Mouse (Mus musculus): ENCODE measurements around the gene Insig1. TPM values are rescaled to one million over a fixed set of nuclear protein-coding genes. Genes with fewer than 3 reads are reported as not detected.

The Insig1 gene
- 10 to 100 TPM; 11.8 to 12.2 TPM for total RNA-seq (2021)
- long read RNA-seq, experiment 1, transcript Insig1-201 (5 exons, 2,697 nt), result major isoform, 5 of 5 reads
- long read RNA-seq, experiment 1, partial matches to known transcripts, result 0 of 5 reads
- long read RNA-seq, experiment 1, other reads (novel, unspliced or antisense), result 0 of 5 reads
- long read RNA-seq, experiment 2, transcript Insig1-201 (5 exons, 2,697 nt), result major isoform, 27 of 28 reads
- long read RNA-seq, experiment 2, partial matches to known transcripts, result 0 of 28 reads
- long read RNA-seq, experiment 2, other reads (novel, unspliced or antisense), result 1 of 28 reads

DNA sequence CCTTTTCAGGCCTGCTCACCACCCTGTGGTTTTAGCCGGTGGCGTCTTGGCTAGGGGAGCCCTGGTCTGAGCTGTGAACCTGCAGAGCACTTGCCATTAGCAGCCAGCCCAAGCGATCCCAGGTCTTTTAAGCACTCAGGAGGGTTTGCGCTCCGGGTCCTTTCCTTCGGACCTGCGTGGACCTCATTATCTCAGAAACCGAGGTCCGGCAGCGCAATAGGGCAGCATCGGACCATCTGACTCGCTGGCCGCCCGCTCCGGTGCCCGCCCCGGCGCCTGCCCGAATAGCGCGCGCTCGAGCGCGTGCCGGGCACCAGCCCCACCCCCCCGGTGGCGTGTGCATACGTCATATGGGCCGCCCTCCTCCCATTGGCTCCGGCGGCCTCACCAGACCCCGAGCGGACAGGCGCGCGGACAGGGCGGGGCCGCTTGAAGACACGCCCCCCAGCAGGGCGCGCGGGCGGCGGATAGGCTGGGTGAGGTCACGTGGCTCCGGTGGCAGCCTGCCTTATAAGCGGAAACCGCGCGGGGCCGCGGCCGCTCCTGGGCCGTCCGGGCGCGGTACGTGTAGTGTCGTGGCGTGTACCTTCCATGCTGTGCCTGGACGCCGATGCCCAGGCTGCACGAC is at the start of gene Insig1:
Gene Insig1, plus strand, starts transcription at position 536 of the 628 bp plus-strand sequence.
- DNase-seq, result peak; percentile 99

DNA sequence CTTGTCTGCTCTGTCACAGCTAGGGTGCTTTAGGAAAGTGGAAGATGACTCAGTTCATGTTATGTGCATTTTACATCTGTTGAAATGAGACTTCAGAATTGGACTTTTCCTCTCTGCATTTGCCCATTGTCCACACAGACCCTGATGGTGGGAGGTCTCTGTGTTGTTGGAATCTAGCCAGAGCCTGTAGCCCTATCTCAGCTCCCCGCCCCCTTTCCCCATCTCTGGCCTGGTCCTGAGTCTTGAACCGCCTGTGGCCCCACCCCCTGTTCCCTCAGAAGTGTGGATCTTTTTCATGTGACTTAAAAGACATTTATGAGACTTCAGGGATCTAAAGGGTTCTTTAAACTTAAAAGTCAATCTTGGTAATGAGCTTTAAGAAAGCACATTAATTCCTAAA is 47.7 kb upstream of the Insig1 start:
- no peak for DNase-seq

DNA sequence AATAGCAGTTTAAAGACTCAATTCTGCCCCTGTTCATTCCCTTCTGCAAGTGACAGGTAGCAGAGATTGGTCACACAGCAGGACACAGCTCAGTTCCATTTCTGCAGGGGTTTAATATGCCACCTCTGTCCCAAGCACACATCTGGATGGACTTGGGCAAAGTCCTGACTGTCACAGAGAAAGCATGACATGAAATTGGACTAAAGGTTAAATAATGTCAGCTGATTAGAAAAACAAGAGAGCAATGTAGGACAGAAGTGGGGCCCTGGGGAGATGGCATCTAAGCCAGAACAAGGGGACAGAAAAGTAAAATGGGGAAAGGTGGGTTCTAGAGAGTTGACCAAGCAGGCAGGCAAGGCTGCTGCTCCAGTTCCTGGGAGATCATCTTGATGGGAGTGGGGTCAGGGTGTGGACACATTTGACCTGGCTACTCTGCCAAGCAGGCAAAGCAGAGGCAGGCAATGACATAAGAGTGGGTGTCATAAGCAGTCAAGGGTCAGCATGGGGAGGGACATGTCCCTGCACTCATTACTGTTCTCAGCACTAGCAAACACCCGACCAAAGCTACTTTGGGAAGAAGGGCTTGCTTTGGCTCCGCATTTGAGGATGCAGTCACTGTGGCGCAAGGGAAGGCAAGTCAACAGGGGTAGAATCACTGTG is 39.5 kb upstream of the Insig1 start:
- DNase-seq, result no peak

DNA sequence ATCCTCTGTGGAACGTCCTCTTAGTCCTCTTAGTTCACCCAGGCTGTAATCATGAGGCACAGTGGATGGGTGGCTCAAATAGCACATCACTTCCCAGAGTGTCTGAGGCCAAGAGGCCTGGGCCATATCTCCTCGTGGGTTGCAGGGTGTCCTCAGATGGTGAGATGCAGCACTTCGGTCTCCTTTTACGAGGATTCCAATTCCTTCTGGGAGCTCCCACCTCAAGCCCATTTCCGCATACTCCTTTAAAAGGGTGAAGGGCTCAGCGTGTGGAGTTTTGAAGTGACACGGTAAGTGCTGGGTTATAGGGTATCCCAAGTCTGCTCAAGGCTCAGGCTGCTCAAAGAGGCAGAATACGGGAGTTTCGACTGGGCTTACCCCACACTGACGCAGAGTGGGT is 38.3 kb upstream of the Insig1 start:
- no peak for DNase-seq

DNA sequence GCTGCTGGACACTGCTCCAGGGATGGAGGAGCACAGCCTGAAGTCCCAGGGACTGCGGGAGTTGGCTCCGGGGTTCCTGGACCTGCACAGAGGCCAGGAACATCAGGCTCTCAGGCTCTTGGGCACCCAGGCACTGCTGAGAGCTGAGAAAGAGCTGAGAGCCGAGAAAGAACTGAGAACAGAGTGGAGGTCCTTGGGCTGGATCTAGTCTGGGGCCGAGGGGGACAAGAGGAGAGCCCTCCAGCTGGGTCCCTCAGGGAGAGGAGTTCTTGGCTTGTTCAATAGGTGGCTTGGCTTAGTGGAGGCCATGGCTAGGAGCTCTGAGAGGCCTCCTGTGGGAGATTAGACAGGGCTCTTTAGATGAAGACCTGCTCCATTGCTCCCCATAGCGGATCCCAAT is 37.9 kb upstream of the Insig1 start:
- no peak for DNase-seq

DNA sequence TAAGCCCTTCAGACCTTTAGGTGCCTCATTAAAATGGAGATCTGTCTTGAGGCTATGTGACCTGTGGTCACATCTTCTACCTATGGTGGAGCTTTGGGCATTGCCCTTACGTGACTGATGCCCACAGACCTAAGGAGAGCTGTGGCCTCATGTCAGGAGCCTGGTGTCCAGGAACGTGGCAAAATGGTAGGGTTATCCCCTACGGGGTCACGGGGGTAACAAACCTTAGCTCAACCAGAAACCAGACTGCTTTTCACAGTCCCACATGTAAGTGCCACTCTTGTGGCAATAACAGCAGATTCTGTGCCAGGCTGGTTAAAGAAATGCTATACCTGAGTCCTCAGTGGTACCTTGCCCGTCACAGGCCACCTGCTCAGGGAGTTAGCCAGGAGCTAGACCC is 37.3 kb upstream of the Insig1 start:
- no peak for DNase-seq

DNA sequence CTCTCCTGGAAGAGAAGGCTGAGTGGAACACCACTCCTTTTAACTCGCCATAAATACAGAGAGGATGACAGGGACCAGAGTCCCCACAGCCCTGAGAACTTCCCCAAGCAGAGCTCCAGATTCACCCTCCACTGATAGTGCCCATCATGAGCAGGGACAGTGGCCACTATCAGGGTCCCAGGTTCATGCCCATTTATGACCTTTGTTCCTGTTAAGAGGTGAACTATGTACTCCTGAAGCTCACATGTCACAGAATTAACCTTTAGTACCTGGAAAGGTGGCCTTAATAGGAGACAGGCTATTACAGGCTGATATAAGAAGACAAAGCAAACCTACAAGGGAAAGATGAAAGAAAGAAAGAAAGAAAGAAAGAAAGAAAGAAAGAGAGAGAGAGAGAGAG is 35.2 kb upstream of the Insig1 start:
- DNase-seq, result no peak

DNA sequence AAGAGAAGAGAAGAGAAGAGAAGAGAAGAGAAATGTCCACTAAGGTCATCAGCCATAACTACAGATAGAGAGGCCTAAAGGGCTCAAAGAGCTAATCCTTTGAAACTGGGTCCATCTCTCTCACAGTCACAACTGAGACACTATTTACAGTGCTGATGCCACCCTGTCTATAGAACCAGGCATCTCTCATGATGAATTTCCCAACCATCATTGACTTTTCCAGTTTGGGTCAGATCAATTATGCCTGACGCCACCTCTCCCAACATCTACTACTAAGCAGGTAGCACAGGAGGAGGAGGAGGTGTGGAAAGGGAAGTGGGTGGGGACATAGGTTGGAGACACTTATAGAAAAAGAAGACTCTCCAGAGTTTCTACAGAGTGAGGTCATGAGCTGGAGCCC is 34.6 kb upstream of the Insig1 start:
- DNase-seq, result no peak

DNA sequence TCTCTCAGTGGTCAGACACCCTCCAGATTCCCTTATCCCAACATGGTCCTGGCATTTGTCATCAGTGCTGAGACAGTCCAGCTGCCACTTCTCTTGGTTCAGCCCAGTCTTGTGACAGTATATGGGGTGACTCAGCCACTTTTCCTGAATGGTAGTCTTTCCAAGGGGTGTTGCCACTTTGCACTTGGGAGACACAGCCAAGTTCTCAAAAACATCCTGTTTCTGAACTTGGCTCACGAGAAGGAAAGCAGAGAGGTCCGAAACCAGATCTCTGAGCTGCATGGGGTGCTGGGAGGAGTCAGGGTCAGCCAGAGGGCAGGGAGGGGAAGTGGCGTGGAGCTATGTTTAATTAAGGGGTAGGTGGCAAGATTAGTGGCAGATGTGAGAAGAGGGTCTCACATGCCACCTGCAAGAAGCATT is 34.0 kb upstream of the Insig1 start:
- DNase-seq, result peak; percentile 65

DNA sequence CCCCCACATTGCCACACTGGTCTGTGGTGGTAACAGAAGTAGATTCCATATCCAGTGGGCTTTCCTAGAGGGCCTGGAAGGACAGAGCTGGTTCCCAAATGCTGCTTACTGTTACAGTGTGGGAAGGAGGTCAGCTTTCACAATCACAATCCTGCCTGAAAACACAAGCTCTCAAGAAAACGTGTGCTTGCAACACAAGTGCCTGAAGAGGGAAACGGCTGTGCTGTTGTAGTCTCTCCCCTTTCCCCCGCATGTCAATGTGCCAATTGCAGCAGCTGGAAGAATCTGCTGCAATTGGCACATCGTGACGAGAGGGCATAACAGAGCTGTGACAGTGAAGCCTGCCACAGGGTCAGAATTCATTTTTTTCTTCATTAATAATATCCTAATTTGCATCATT is 33.5 kb upstream of the Insig1 start:
- DNase-seq, result peak; percentile 21

DNA sequence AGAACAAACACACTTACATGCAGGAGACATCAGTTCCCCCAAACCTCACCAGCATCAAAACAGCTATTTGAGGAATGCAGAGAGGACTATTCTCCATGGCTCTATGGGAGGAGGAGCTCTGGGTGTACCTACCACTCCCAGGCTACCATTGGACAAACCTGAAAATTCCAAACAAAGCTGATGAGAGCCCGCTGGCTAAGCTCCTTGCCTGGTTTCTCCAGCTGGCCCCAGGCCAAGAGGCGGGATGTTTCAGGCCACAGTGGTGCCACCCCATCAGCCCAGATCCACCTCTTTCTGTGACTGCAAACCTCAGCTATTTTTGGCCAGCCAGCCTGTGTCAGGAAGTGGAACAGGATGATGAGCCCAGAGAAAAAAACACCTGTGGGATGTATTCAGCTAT is 33.0 kb upstream of the Insig1 start:
- peak; percentile 75 for DNase-seq

DNA sequence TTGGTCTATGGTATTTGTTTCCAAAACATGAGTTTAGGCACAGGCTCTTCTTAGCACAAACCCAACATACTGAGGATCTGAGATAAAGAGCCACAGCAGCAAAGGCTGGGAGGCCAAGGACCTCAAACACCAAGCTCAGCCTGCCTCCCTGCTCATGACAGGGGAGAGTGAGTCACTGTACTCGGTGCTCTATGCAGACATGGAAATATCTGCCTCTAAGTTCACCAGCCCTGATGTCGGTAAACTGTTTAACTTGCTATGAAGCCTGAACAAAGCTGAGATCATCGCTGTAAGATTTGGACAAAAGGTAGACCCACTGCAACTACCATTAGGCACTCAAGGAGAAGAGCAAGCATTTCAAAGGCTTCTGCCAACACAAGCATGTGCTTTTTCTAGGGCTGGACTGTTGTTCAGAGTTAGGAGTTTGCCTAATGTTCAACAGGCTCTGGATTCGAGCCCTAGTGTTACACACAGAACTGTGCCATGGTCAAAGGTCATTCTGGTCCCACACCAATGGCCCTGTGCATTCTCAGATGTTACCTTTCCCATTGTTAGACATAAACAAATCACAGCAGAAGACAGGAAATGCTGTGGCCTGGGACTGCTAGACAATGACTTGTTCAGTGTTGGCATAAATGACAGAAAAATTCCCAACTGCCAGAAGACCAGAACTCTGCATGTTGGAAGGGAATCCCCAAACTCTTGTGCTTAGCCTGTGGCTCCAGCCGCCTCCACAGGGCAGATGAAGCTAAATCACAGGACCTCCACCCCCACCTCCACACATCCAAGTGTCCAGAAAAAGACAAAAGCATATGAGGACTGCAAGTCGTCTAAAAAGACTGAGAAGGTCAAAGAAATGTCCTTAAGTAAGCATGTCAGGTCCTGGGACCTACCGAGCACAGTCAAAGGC is 31.2 kb upstream of the Insig1 start:
- DNase-seq, result no peak

DNA sequence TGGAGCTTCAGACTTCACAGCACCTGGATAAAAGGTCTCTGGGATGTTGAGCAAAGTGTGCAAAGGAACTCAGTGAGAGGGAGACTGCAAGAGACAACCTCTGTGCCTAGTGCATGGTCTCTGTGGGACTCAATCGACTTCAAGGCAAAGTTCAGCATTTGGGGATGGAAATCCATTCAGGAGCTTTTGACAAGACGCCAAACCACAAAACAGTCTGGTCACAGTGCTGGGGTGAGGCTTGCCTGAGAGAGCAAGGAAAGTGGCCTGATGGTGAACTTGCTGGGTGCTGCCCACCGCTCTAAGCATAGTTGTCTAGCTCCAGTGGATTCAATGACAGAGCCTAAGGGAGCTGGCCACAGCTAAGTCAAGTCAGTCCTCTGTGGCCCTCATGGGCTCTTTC is 30.4 kb upstream of the Insig1 start:
- DNase-seq, result no peak

DNA sequence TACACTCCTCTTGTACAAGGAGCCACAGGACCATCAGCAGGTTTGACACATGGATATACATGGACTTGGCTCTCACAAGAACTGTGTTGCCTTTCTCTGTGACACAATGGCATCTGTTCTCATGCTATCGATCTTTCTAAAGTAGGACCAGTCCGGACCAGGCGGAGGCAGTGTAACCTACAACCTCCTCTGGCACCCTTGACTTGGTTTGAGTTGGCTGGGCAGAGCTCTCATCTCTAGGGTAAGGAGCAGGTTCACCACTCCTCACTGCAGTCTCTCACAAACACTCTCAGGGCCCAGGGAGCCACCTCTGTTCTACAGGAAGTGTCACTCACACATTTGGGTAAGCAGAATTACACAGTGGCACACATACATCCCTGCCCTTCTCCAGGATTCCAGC is 29.1 kb upstream of the Insig1 start:
- DNase-seq, result no peak

DNA sequence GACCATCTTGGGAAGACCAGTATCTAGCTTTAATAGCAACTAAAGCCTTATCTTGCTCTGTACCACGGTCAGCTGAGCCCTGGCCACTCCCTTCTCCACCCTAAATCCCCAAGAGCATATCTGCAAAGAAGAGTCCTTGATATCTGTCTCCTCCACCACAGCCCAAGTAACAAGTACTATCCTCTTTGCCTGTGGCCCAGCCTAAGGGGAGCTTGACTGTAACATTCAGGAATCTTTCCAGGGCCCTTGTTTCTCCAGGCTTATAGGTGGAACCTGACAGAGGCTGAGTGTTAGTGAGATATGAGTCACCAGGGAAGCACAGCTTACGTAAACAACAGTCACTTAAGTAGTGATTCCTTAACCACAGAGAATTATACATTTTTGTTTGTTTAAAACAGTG is 28.4 kb upstream of the Insig1 start:
- DNase-seq, result no peak

DNA sequence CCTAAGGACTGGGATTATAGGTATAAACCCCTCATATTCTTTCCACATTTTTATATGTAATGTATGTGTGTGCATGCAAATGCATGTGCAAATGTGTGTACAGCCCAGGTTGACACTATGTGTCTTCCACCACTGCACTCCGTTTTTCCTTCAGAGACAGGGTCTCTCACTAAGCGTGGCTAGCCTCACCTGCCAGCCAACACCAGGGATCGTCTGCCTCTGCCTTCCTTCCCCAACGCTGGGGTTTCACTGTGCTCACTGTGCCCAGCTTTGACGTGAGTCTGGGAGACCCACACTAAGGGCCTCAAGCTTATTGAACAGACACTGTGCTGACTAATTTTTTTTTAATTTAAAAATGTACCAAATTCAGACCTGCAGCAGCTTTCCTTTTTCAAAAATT is 27.8 kb upstream of the Insig1 start:
- no peak for DNase-seq

DNA sequence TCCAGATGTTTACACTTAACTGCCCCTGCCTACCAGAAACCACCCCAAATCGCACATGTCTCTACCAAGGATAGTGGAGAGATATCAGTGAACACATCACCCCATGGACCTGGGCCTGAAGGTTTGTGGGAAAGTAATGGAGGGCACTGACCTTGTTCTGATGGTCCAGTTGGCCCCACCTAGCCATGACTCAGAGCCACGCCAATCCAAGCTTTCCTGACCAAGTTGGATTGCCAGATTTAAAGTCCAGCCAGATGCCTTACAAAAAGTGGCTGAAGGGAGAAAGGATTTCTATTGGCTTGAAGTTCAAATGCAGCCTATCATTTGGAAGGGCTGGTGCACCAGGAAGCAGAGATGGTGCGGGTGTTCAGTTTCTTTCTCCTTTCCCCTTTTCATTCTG is 24.2 kb upstream of the Insig1 start:
- DNase-seq, result no peak

DNA sequence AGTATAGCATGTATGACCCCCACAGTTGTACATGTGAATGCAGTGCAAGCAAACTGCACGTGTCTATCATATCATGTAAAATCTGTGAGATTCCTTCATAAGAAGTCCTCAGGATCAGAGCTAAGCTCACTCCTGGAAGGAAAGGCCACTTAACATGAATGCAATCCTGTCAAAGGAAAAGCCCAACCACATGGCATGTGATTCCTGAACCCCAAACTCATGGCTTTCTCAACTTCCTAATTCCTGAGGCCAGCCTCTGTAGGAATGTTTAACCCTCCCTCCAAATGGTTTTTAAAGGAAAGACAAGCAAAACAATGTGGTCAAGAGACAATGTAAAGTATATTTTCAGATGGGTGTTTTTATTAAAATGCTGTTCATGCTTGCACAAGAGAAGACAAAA is 23.2 kb upstream of the Insig1 start:
- DNase-seq, result no peak

DNA sequence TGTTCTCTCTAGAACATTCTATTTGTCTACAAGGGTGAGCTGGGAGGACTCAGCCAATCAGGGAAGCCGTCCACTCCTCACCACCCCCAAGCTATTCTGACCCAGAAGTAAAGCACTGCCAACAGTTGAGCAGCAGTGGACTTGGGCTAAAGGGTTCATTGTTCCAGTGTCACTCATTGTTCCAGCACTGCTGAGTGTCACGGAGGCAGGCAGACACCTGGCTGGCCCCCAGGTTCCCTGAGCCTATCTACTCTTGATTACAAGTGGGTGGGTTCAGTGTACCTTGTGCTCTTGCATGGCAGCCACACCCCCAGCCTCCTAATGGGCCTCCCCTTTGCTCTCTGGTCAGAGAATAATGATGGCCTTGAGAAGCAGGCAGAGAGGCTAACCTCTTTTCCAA is 15.7 kb upstream of the Insig1 start:
- no peak for DNase-seq

DNA sequence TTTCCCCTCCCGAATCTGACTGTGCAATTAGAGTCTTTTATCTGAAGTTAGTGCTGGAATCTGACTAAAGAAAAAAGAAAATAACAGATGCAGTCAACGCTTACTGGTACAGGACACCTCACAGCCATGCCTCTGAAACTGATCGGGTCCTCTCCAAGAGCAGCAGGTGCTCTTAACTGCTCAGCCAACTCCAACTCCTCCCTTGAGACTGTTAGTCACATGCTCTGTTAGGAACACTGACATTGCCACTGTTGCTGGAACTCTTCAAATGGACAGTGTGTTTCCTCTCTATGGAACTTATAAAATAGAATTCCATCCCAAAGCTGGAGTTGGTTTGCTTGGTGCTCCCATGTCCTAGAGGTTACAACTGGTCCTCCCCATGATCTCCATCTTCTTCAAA is 14.3 kb upstream of the Insig1 start:
- no peak for DNase-seq

DNA sequence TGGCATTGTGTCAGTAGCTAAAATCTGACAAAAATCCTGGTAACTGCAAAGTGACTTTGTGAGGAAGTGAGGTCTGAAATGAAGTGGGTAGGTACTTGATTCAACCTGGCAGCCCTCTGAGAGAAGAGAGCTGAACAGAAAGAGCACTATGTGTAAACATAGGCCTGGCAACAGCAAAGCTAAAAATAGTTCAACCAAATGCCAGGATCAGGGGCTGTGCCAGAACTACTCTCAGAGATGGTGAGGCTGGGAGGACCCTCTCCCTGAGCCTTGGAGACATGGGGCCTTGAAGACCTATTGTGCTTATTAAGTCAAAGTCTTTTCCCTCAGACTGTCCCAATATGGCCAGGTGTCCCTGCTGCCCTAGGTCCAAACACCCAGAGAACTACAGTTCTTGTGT is 10.7 kb upstream of the Insig1 start:
- no peak for DNase-seq

DNA sequence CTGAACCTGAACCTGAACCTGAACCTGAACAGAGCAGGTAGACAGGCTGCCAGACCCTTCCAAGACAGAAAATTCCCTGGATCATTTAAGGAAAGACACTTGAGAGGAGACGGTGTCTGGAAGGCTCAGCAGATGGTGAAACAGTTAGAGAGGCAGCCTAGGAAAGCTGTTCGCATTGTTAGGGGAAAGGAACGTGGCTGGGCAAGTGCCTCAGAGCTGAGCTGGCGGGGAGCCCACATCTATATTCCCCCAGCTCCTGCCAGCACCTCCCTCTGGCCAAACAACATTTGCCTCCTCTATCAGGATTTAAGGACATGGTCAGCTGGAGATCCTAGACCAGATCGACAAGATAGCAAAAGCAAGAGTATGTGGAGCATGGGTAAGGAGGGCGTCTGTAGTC is 10.2 kb upstream of the Insig1 start:
- no peak for DNase-seq
